Mouse (Mus musculus) CH12.LX (cell line): ENCODE data around the gene Vps45. TPM values are rescaled to one million over a fixed set of nuclear protein-coding genes. Genes with fewer than 3 reads are reported as not detected.

Experiments
- polyA plus RNA-seq: library from polyadenylated mRNA; unstranded; fragments of >175 nt; gene quantifications from 2 replicates; pipeline ENCODE4 v1.2.1, GENCODE M21; 2012; ENCODE audit warnings: low read depth; ENCODE audit not compliant: insufficient read length
- total RNA-seq, 2 experiments: library from RNA; depleted of rRNA; stranded (reverse); fragments of 300-350 nt in 1 of 2; fragments of >200 nt in 1 of 2; gene quantifications; 2 replicates each; pipeline ENCODE4 v1.2.3; 2012 to 2014

The Vps45 gene
- total and polyA plus RNA-seq, 3 experiments: 16.2 to 20.8 (median 16.8) TPM

Other genes with a start within 250 kb of the Vps45 start
Only the 20 nearest of the 25 such genes appear.
- gene Prpf3, start 202.6 kb downstream of the Vps45 start, total RNA-seq (2012; rRNA removed): 27.1 and 35.7 TPM in 2 replicates
- 11.0 and 11.5 TPM in 2 replicates for gene Prpf3, start 202.6 kb downstream of the Vps45 start, total RNA-seq (2014; rRNA removed)
- 67.8 and 83.9 TPM in 2 replicates for gene Prpf3, start 202.6 kb downstream of the Vps45 start, polyA plus RNA-seq
- gene Mrps21, start 186.9 kb downstream of the Vps45 start, total RNA-seq (2012; rRNA removed): 317 and 415 TPM in 2 replicates
- 453 and 557 TPM in 2 replicates for gene Mrps21, start 186.9 kb downstream of the Vps45 start, total RNA-seq (2014; rRNA removed)
- 251 and 292 TPM in 2 replicates for gene Mrps21, start 186.9 kb downstream of the Vps45 start, polyA plus RNA-seq
- 0.88 and 1.0 TPM in 2 replicates for gene Ciart, start 176.2 kb downstream of the Vps45 start, total RNA-seq (2012; rRNA removed)
- gene Ciart, start 176.2 kb downstream of the Vps45 start, total RNA-seq (2014; rRNA removed): 1.0 and 1.2 TPM in 2 replicates
- 5.1 and 5.8 TPM in 2 replicates for gene Ciart, start 176.2 kb downstream of the Vps45 start, polyA plus RNA-seq
- 15.6 and 17.2 TPM in 2 replicates for gene BC028528, start 166.5 kb downstream of the Vps45 start, total RNA-seq (2012; rRNA removed)
- 40.6 and 54.0 TPM in 2 replicates for gene BC028528, start 166.5 kb downstream of the Vps45 start, total RNA-seq (2014; rRNA removed)
- 43.9 and 46.1 TPM in 2 replicates for gene BC028528, start 166.5 kb downstream of the Vps45 start, polyA plus RNA-seq
- gene Aph1a, start 164.5 kb downstream of the Vps45 start, total RNA-seq (2012; rRNA removed): 63.8 and 69.4 TPM in 2 replicates
- 45.5 and 46.6 TPM in 2 replicates for gene Aph1a, start 164.5 kb downstream of the Vps45 start, total RNA-seq (2014; rRNA removed)
- gene Aph1a, start 164.5 kb downstream of the Vps45 start, polyA plus RNA-seq: 59.9 and 62.2 TPM in 2 replicates
- gene Car14, start 153.8 kb downstream of the Vps45 start, total RNA-seq (2012; rRNA removed): 0.13 TPM in 2 replicates
- not detected in 2 replicates for gene Car14, start 153.8 kb downstream of the Vps45 start, total RNA-seq (2014; rRNA removed)
- 0.36 and 0.97 TPM in 2 replicates for gene Car14, start 153.8 kb downstream of the Vps45 start, polyA plus RNA-seq
- gene Anp32e, start 129.2 kb downstream of the Vps45 start, total RNA-seq (2012; rRNA removed): 85.2 and 126 TPM in 2 replicates
- gene Anp32e, start 129.2 kb downstream of the Vps45 start, total RNA-seq (2014; rRNA removed): 64.8 and 74.2 TPM in 2 replicates
- 439 and 608 TPM in 2 replicates for gene Anp32e, start 129.2 kb downstream of the Vps45 start, polyA plus RNA-seq
- gene Plekho1, start 62.5 kb downstream of the Vps45 start, total RNA-seq (2012; rRNA removed): 23.0 and 24.6 TPM in 2 replicates
- 22.2 and 22.3 TPM in 2 replicates for gene Plekho1, start 62.5 kb downstream of the Vps45 start, total RNA-seq (2014; rRNA removed)
- gene Plekho1, start 62.5 kb downstream of the Vps45 start, polyA plus RNA-seq: 18.6 and 23.4 TPM in 2 replicates
- gene Otud7b, start 46.1 kb upstream of the Vps45 start, total RNA-seq (2012; rRNA removed): 14.4 and 14.9 TPM in 2 replicates
- 10.9 and 12.3 TPM in 2 replicates for gene Otud7b, start 46.1 kb upstream of the Vps45 start, total RNA-seq (2014; rRNA removed)
- 17.7 and 18.7 TPM in 2 replicates for gene Otud7b, start 46.1 kb upstream of the Vps45 start, polyA plus RNA-seq
- 0.81 and 1.0 TPM in 2 replicates for gene Mtmr11, start 103.5 kb upstream of the Vps45 start, total RNA-seq (2012; rRNA removed)
- gene Mtmr11, start 103.5 kb upstream of the Vps45 start, total RNA-seq (2014; rRNA removed): 0.45 and 0.83 TPM in 2 replicates
- gene Mtmr11, start 103.5 kb upstream of the Vps45 start, polyA plus RNA-seq: 0.82 and 2.5 TPM in 2 replicates
- 47.9 and 60.6 TPM in 2 replicates for gene Sf3b4, start 113.9 kb upstream of the Vps45 start, total RNA-seq (2012; rRNA removed)
- 33.7 and 38.1 TPM in 2 replicates for gene Sf3b4, start 113.9 kb upstream of the Vps45 start, total RNA-seq (2014; rRNA removed)
- 114 and 147 TPM in 2 replicates for gene Sf3b4, start 113.9 kb upstream of the Vps45 start, polyA plus RNA-seq
- 2.6 and 4.0 TPM in 2 replicates for gene Sv2a, start 122.7 kb upstream of the Vps45 start, total RNA-seq (2012; rRNA removed)
- 0.97 and 1.1 TPM in 2 replicates for gene Sv2a, start 122.7 kb upstream of the Vps45 start, total RNA-seq (2014; rRNA removed)
- gene Sv2a, start 122.7 kb upstream of the Vps45 start, polyA plus RNA-seq: 6.5 and 6.7 TPM in 2 replicates
- 48.2 and 57.0 TPM in 2 replicates for gene Bola1, start 161.2 kb upstream of the Vps45 start, total RNA-seq (2012; rRNA removed)
- gene Bola1, start 161.2 kb upstream of the Vps45 start, total RNA-seq (2014; rRNA removed): 54.0 and 56.5 TPM in 2 replicates
- 47.6 and 56.2 TPM in 2 replicates for gene Bola1, start 161.2 kb upstream of the Vps45 start, polyA plus RNA-seq
- 27.8 and 31.4 TPM in 2 replicates for gene Hist2h2ab, start 161.4 kb upstream of the Vps45 start, total RNA-seq (2012; rRNA removed)
- 1.1 and 2.1 TPM in 2 replicates for gene Hist2h2ab, start 161.4 kb upstream of the Vps45 start, total RNA-seq (2014; rRNA removed)
- not detected in 2 replicates for gene Hist2h2ab, start 161.4 kb upstream of the Vps45 start, polyA plus RNA-seq
- gene Hist2h2ac, start 162.4 kb upstream of the Vps45 start, total RNA-seq (2012; rRNA removed): 1,185 and 1,357 TPM in 2 replicates
- 28.1 and 53.9 TPM in 2 replicates for gene Hist2h2ac, start 162.4 kb upstream of the Vps45 start, total RNA-seq (2014; rRNA removed)
- 1.5 TPM in 1 of 2 replicates, not detected in the other for gene Hist2h2ac, start 162.4 kb upstream of the Vps45 start, polyA plus RNA-seq
- 3.8 and 3.9 TPM in 2 replicates for gene Hist2h2be, start 162.7 kb upstream of the Vps45 start, total RNA-seq (2012; rRNA removed)
- gene Hist2h2be, start 162.7 kb upstream of the Vps45 start, total RNA-seq (2014; rRNA removed): 2.9 and 4.0 TPM in 2 replicates
- 2.3 and 2.5 TPM in 2 replicates for gene Hist2h2be, start 162.7 kb upstream of the Vps45 start, polyA plus RNA-seq
- 1,105 and 1,173 TPM in 2 replicates for gene Hist2h3c2, start 180.7 kb upstream of the Vps45 start, total RNA-seq (2012; rRNA removed)
- gene Hist2h3c2, start 180.7 kb upstream of the Vps45 start, total RNA-seq (2014; rRNA removed): 11.0 and 15.3 TPM in 2 replicates
- 1.3 TPM in 2 replicates for gene Hist2h3c2, start 180.7 kb upstream of the Vps45 start, polyA plus RNA-seq
- 4,203 and 5,136 TPM in 2 replicates for gene Hist2h2aa2, start 181.8 kb upstream of the Vps45 start, total RNA-seq (2012; rRNA removed)
- gene Hist2h2aa2, start 181.8 kb upstream of the Vps45 start, total RNA-seq (2014; rRNA removed): not detected in 2 replicates
- gene Hist2h2aa2, start 181.8 kb upstream of the Vps45 start, polyA plus RNA-seq: 2.5 and 2.7 TPM in 2 replicates
- gene Hist2h2aa1, start 187.0 kb upstream of the Vps45 start, total RNA-seq (2012; rRNA removed): 1,248 and 1,515 TPM in 2 replicates
- gene Hist2h2aa1, start 187.0 kb upstream of the Vps45 start, total RNA-seq (2014; rRNA removed): 48.1 and 113 TPM in 2 replicates
- gene Hist2h2aa1, start 187.0 kb upstream of the Vps45 start, polyA plus RNA-seq: 0.64 and 0.98 TPM in 2 replicates
- 0.67 and 1.4 TPM in 2 replicates for gene Hist2h3c1, start 188.2 kb upstream of the Vps45 start, total RNA-seq (2012; rRNA removed)
- gene Hist2h3c1, start 188.2 kb upstream of the Vps45 start, total RNA-seq (2014; rRNA removed): 1.2 and 1.4 TPM in 2 replicates
- gene Hist2h3c1, start 188.2 kb upstream of the Vps45 start, polyA plus RNA-seq: 0.33 and 0.34 TPM in 2 replicates